Mouse (Mus musculus): ENCODE measurements around the gene Men1. TPM values are rescaled to one million over a fixed set of nuclear protein-coding genes. Genes with fewer than 3 reads are reported as not detected.

The Men1 gene
- polyA plus RNA-seq, 1 experiment = 143 TPM

GRCm38 (mm10) chr19:6347615-6348014, 12.8 kb downstream of the Men1 start:
- Histone ChIP-seq H3K4me1 (replicated peaks; ENCODE audit: control insufficient read depth, insufficient read depth, low read length) (peaks cover 26% of the 10 kb centered on the region), H3K36me3 (ENCODE audit: control insufficient read depth, insufficient read depth, low read length) (peaks cover 36% of the 10 kb centered on the region), H3K27ac (ENCODE audit: control insufficient read depth, insufficient read depth, low read length) (no peak overlapping the region), H3K4me3 (ENCODE audit: control insufficient read depth, insufficient read depth, low read length) (no peak overlapping the region), H3K27me3 (ENCODE audit: control insufficient read depth, insufficient read depth, low read length) (no peaks in the 10 kb centered on the region)
- 94% methylated on average over 4 of the region's 4 CpGs for WGBS
- DNase-seq = no peak
- no peak for TF ChIP-seq POLR2A (IDR thresholded peaks at IDR 0.05; ENCODE audit: control insufficient read depth, extremely low read depth, insufficient read depth, low read length, poor library complexity)
- no peak for TF ChIP-seq CTCF (IDR thresholded peaks at IDR 0.05; ENCODE audit: borderline replicate concordance, control insufficient read depth, extremely low read depth, insufficient read depth, low read length, poor library complexity)

DNA sequence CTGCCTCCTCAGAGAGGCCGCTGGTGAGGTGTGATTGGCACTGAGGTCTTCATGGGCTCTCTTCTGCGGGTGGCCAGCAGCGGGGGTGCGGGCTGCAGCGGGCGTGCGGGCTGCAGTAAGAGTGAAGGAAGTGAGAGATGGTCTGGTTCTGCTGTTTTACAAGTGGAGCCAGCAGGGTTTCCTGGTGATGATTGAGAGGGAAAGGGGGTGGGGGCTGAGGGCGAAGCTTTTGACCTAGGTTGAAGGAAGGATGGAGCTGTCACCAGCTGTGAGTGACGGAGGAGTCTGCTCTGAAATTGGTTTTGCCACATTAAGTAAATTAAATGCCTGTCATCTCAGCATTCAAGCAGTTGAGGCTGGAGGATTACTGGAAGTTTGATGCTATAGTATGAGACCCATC, 13.9 kb downstream of the Men1 start:
- Histone ChIP-seq H3K27ac (ENCODE audit: control insufficient read depth, insufficient read depth, low read length) (no peak overlapping the region), H3K4me1 (replicated peaks; ENCODE audit: control insufficient read depth, insufficient read depth, low read length) (peaks cover 16% of the 10 kb centered on the region), H3K4me3 (ENCODE audit: control insufficient read depth, insufficient read depth, low read length) (no peak overlapping the region), H3K27me3 (ENCODE audit: control insufficient read depth, insufficient read depth, low read length) (no peaks in the 10 kb centered on the region), H3K36me3 (ENCODE audit: control insufficient read depth, insufficient read depth, low read length) (peaks cover 47% of the 10 kb centered on the region)
- TF ChIP-seq CTCF (IDR thresholded peaks at IDR 0.05; ENCODE audit: borderline replicate concordance, control insufficient read depth, extremely low read depth, insufficient read depth, low read length, poor library complexity) (no peak), POLR2A (IDR thresholded peaks at IDR 0.05; ENCODE audit: control insufficient read depth, extremely low read depth, insufficient read depth, low read length, poor library complexity) (no peak)
- 58% methylated on average over 9 of the region's 9 CpGs for WGBS
- DNase-seq = no peak

DNA sequence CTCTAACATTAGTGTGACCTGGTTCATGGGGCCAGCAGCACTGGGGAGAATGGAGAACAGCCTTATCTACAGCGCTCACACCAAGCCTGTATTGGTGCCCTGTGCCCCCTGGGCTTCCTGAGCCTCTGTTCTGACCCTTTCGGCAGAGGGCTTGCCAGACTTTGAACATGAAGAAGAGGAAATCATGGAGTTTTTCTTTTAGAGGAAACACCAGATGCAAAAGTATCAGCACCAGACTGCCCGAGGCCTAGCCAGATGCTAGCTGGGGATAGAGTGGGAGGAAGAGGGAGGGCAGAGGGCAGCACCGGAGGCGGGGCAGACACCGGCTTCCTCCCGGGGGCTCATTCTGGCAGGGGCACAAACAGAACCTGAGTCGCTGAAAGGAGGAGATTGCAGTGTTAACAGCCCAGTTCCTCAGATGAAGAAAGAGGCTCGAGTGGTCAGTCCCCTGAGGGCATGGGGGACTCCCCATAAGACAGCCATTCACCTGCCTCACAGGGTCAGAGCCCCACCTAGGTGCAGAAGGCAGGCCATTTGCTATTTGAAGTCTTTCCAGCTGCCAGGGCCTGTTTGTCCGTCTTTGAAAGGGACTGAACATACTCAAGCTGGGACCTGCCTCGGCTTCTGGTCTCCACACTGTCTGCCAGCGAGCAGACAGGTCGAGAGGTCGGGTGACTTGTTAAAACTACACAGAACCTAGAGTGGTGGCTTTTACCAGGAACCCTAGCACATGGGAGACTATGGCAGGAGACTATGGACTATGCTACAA, 14.6 kb downstream of the Men1 start:
- Histone ChIP-seq H3K27me3 (ENCODE audit: control insufficient read depth, insufficient read depth, low read length) (no peaks in the 10 kb centered on the region), H3K4me1 (replicated peaks; ENCODE audit: control insufficient read depth, insufficient read depth, low read length) (peaks cover 12% of the 10 kb centered on the region), H3K36me3 (ENCODE audit: control insufficient read depth, insufficient read depth, low read length) (peaks cover 53% of the 10 kb centered on the region), H3K4me3 (ENCODE audit: control insufficient read depth, insufficient read depth, low read length) (no peak overlapping the region), H3K27ac (ENCODE audit: control insufficient read depth, insufficient read depth, low read length) (peak overlapping the region; percentile 17; the same call in 1 of the 2 replicates)
- 34% methylated on average over 14 of the region's 14 CpGs for WGBS
- TF ChIP-seq CTCF (IDR thresholded peaks at IDR 0.05; ENCODE audit: borderline replicate concordance, control insufficient read depth, extremely low read depth, insufficient read depth, low read length, poor library complexity) (no peak), POLR2A (IDR thresholded peaks at IDR 0.05; ENCODE audit: control insufficient read depth, extremely low read depth, insufficient read depth, low read length, poor library complexity) (no peak)
- DNase-seq = no peak

DNA sequence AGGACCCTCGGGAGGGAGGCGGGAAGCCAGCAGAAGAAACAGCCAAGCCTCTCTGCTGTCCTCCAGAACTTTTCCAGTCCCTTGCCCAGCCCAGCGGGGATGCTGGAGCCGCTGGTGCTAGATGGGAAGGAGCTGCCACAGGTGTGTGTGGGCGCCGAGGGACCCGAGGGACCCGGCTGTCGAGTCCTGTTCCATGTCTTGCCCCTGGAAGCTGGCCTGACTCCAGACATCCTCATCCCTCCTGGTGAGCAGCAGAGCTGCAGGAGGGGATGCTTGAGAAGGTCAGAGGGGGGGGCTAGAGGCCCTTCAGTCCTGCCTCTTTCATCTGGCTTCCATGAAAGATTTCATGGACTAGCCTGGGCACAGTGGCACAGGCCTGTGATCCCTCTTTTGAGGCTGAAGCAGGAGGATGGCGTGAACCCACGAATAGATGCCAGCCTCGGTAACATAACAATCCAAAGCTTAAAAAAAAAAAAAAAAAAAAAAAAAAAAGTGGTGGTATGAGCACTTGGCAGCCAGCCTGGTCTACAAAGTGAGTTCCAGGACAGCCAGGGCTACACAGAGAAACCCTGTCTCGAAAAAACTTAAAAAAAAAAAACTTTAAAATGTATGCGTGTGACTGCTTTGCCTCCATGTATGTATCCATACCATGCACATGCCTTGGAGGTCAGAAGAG, 16.8 kb downstream of the Men1 start:
- Histone ChIP-seq H3K4me3 (ENCODE audit: control insufficient read depth, insufficient read depth, low read length) (no peak overlapping the region), H3K36me3 (ENCODE audit: control insufficient read depth, insufficient read depth, low read length) (peaks cover 40% of the 10 kb centered on the region), H3K27ac (ENCODE audit: control insufficient read depth, insufficient read depth, low read length) (no peak overlapping the region), H3K27me3 (ENCODE audit: control insufficient read depth, insufficient read depth, low read length) (no peaks in the 10 kb centered on the region), H3K4me1 (replicated peaks; ENCODE audit: control insufficient read depth, insufficient read depth, low read length) (peaks cover 12% of the 10 kb centered on the region)
- TF ChIP-seq POLR2A (IDR thresholded peaks at IDR 0.05; ENCODE audit: control insufficient read depth, extremely low read depth, insufficient read depth, low read length, poor library complexity) = no peak
- no peak for TF ChIP-seq CTCF (IDR thresholded peaks at IDR 0.05; ENCODE audit: borderline replicate concordance, control insufficient read depth, extremely low read depth, insufficient read depth, low read length, poor library complexity)
- DNase-seq = no peak
- WGBS = 75% methylated on average over 14 of the region's 14 CpGs

- TF ChIP-seq POLR2A (IDR thresholded peaks at IDR 0.05; ENCODE audit: control insufficient read depth, extremely low read depth, insufficient read depth, low read length, poor library complexity) (no peak), CTCF (IDR thresholded peaks at IDR 0.05; ENCODE audit: borderline replicate concordance, control insufficient read depth, extremely low read depth, insufficient read depth, low read length, poor library complexity) (no peak)
- no peak for DNase-seq
- Histone ChIP-seq H3K4me3 (ENCODE audit: control insufficient read depth, insufficient read depth, low read length) (no peak overlapping the region), H3K27ac (ENCODE audit: control insufficient read depth, insufficient read depth, low read length) (no peak overlapping the region), H3K27me3 (ENCODE audit: control insufficient read depth, insufficient read depth, low read length) (no peaks in the 10 kb centered on the region), H3K36me3 (ENCODE audit: control insufficient read depth, insufficient read depth, low read length) (peaks cover 35% of the 10 kb centered on the region), H3K4me1 (replicated peaks; ENCODE audit: control insufficient read depth, insufficient read depth, low read length) (peaks cover 12% of the 10 kb centered on the region)
- 26% methylated on average over 2 of the region's 2 CpGs for WGBS
Observed at GRCm38 (mm10) chr19:6352107-6352505, 17.3 kb downstream of the Men1 start.

DNA sequence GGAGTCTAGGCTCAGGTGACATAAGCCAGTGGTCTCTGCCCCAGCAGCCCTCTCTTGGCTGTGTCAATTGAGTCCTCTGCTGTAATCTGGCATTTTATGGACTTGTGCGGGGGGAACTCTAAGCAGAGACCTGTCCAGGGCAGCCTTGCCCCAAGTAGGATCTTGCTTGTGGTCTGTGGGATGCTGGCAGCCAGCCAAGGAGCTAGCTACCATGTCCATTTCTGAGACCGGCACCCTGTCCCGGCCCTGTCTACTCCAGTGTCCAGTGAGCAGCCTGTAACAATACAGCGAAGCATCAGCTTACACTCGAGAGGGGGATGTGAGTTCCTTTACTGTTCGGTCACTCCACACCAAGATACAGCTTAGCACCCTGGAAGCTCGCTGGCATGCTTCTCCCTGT, 19.3 kb downstream of the Men1 start:
- 93% methylated on average over 7 of the region's 7 CpGs for WGBS

More for the DNA sequence above, 19.3 kb downstream of the Men1 start:
- H3K27me3 ChIP-seq (ENCODE audit: control insufficient read depth, insufficient read depth, low read length) = no peaks in the 10 kb centered on the region
- DNase-seq = no peak
- TF ChIP-seq POLR2A (IDR thresholded peaks at IDR 0.05; ENCODE audit: control insufficient read depth, extremely low read depth, insufficient read depth, low read length, poor library complexity) (no peak), CTCF (IDR thresholded peaks at IDR 0.05; ENCODE audit: borderline replicate concordance, control insufficient read depth, extremely low read depth, insufficient read depth, low read length, poor library complexity) (no peak)
- peaks cover 28% of the 10 kb centered on the region for H3K36me3 ChIP-seq (ENCODE audit: control insufficient read depth, insufficient read depth, low read length)
- peaks cover 2% of the 10 kb centered on the region for H3K4me1 ChIP-seq (replicated peaks; ENCODE audit: control insufficient read depth, insufficient read depth, low read length)
- no peak overlapping the region for H3K4me3 ChIP-seq (ENCODE audit: control insufficient read depth, insufficient read depth, low read length)
- no peak overlapping the region for H3K27ac ChIP-seq (ENCODE audit: control insufficient read depth, insufficient read depth, low read length)

All from thymus, adult 2 months (tissue).